Mouse (Mus musculus) kidney, postnatal 0 days (tissue): ENCODE data around the gene Gm3239. TPM values are rescaled to one million over a fixed set of nuclear protein-coding genes. Genes with fewer than 3 reads are reported as not detected.
"Not testable (repeated sequence)": the region's sequence is repeated elsewhere in the genome, so short reads cannot be mapped to it uniquely, and the experiment has no call there.

ENCODE experiments used
- ATAC-seq: fragments of 200-750 bp; cut with Nextera tagmentation; replicated peaks from 2 replicates; pipeline ENCODE4 v1.8.0; 2017; ENCODE audit warnings: low read depth, moderate number of reproducible peaks, moderate TSS enrichment, moderate library complexity; ENCODE audit not compliant: low FRiP score
- DNase-seq: peaks from one replicate; pipeline ENCODE4 v3.0.0-alpha.2; 2016; ENCODE audit warnings: low spot score
- H3K27ac ChIP-seq: fragments of 300-500 bp; sonication (generic); 2 replicates; pipeline ENCODE4 v1.5.1; 2014; ENCODE audit warnings: mild to moderate bottlenecking
- H3K27me3 ChIP-seq: fragments of 300-500 bp; sonication (generic); 2 replicates; pipeline ENCODE4 v1.6.1; 2014; ENCODE audit warnings: low read length, mixed read lengths; ENCODE audit not compliant: insufficient read depth
- H3K36me3 ChIP-seq: fragments of 300-500 bp; sonication (generic); 2 replicates; pipeline ENCODE4 v1.6.1; 2014; ENCODE audit warnings: low read length, mixed read lengths; ENCODE audit not compliant: insufficient read depth
- H3K4me1 ChIP-seq: fragments of 300-500 bp; sonication (generic); replicated peaks from 2 replicates; pipeline ENCODE4 v1.6.1; 2014; ENCODE audit warnings: antibody characterized with exemption, low read length, mixed read lengths; ENCODE audit not compliant: insufficient read depth
- H3K4me2 ChIP-seq: fragments of 300-500 bp; sonication (generic); 2 replicates; pipeline ENCODE4 v1.6.1; 2014; ENCODE audit warnings: mild to moderate bottlenecking, low read length, moderate library complexity, mixed read lengths
- H3K4me3 ChIP-seq: fragments of 300-500 bp; sonication (generic); replicated peaks from 2 replicates; pipeline ENCODE4 v1.5.1; 2014; ENCODE audit warnings: low read depth, low read length
- H3K9ac ChIP-seq: fragments of 300-500 bp; sonication (generic); 2 replicates; pipeline ENCODE4 v1.6.1; 2014; ENCODE audit warnings: low read depth, low read length
- H3K9me3 ChIP-seq: fragments of 300-500 bp; sonication (generic); replicated peaks from 2 replicates; pipeline ENCODE4 v1.6.1; 2016; ENCODE audit warnings: low read length, inconsistent platforms, mixed read lengths
- CTCF ChIP-seq: IDR thresholded peaks from 2 replicates; pipeline ENCODE4 v1.5.1; 2016; ENCODE audit warnings: antibody characterized with exemption, low read depth, mild to moderate bottlenecking, moderate library complexity
- whole genome bisulfite sequencing: fragments of 180-500 bp; shearing (Covaris S2); extraction: QIAGEN DNeasy Blood & Tissue Kit; methylation state at CpG from one replicate; pipeline ENCODE4 v1.1.7; 2014; 5-methylcytosine and 5-hydroxymethylcytosine counted together
- polyA plus RNA-seq: library from polyadenylated mRNA; unstranded; fragments of >200 nt; fragmentation: Nextera tagmentation; extraction: Ambion mirVana; gene quantifications from 2 replicates; pipeline ENCODE4 v1.2.1, GENCODE M21; 2015

The Gm3239 gene
- not detected in 2 replicates for polyA plus RNA-seq

- H3K36me3 ChIP-seq, ATAC-seq, H3K4me1 ChIP-seq, H3K4me2 ChIP-seq, DNase-seq, H3K9me3 ChIP-seq, H3K27me3 ChIP-seq, H3K4me3 ChIP-seq, H3K9ac ChIP-seq, H3K27ac ChIP-seq: not testable (repeated sequence)
- no CpG with 5 or more reads among the region's 2 CpGs for WGBS
Measured at GRCm38 (mm10) chr14:4663892-4664291, at the start of gene Gm3239. Gm3239 (plus strand) TSS chr14:4664192.

DNA sequence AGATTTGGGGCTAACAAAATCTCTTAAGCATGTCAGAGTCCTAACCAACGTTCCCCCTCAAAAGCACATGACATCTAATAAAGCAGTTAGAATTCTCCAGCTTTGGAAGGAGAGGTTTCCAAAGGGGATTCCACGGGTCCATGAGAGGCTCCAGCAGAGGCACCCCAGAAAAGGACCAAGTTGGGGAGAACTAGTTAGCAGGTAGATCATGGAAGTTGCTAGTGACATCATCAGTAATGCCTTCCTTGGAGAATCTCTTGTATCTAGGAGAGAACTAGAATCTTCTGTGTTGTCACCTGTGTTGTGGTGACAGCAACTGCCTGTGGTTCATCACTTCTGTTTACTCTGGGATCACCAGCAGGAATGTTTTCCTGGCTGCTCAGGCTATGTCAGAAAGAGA, 31.9 kb upstream of the Gm3239 start, which contains the start of gene Gm8159:
TSS of gene Gm8159 (plus strand) at position 301 of the 400 bp plus-strand sequence.
- H3K9ac ChIP-seq, H3K4me2 ChIP-seq, H3K36me3 ChIP-seq, H3K4me1 ChIP-seq, ATAC-seq, H3K27ac ChIP-seq, DNase-seq, H3K4me3 ChIP-seq, H3K27me3 ChIP-seq, H3K9me3 ChIP-seq: not testable (repeated sequence)
- no CpG with 5 or more reads among the region's 2 CpGs for WGBS

- H3K9me3 ChIP-seq, H3K4me1 ChIP-seq, H3K27ac ChIP-seq, H3K9ac ChIP-seq, H3K36me3 ChIP-seq, H3K4me3 ChIP-seq, ATAC-seq, DNase-seq, H3K27me3 ChIP-seq: not testable (repeated sequence)
- peak overlapping the region; percentile 31; the same call in 1 of the 2 replicates for H3K4me2 ChIP-seq
- 1% methylated on average over 17 of the region's 18 CpGs for WGBS
Measured at GRCm38 (mm10) chr14:4649309-4649708, 14.7 kb upstream of the Gm3239 start.

DNA sequence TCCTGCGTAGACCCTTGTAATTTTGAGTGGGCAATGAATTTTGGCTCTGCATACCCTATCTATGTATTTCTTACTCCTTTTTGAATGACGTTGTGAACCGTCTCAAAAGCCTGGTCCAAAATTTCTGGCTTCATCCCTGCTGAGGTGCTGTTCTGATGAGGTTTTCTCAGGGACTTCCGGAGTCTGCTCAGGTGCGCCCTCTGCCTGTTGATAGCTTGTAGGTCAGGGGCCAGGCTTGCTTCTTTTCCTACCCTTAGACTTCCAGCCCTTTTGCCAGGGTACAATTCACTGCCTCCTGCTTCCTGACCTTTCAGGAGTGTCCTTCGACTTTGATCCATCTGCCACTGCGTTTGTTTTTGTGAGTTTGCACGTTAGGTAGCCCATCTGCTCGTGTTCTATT, 13.7 kb upstream of the Gm3239 start:
- WGBS: 0% methylated on average over 3 of the region's 9 CpGs

GRCm38 (mm10) chr14:4708938-4709337, 44.9 kb downstream of the Gm3239 start, which contains the start of gene Gm7876:
Gm7876 (plus strand) TSS chr14:4709238.
- H3K27ac ChIP-seq, DNase-seq, H3K9me3 ChIP-seq, H3K9ac ChIP-seq, ATAC-seq, H3K4me2 ChIP-seq, H3K4me1 ChIP-seq, H3K36me3 ChIP-seq, H3K27me3 ChIP-seq, H3K4me3 ChIP-seq: not testable (repeated sequence)
- WGBS: 57% methylated on average over 1 of the region's 2 CpGs

More for the DNA sequence above, 13.7 kb upstream of the Gm3239 start:
- DNase-seq, H3K4me1 ChIP-seq, H3K4me2 ChIP-seq, H3K9ac ChIP-seq, H3K36me3 ChIP-seq, H3K4me3 ChIP-seq, H3K27me3 ChIP-seq, H3K27ac ChIP-seq, ATAC-seq, H3K9me3 ChIP-seq: not testable (repeated sequence)
- TF ChIP-seq CTCF: peak; percentile 48

Other genes with a start within 250 kb of the Gm3239 start
- 0.05 and 0.17 TPM in 2 replicates for gene Gm3164, start 248.7 kb upstream of the Gm3239 start, polyA plus RNA-seq
- not detected in 2 replicates for gene Gm3173, start 233.2 kb upstream of the Gm3239 start, polyA plus RNA-seq
- not detected in 2 replicates for gene Gm3182, start 182.4 kb upstream of the Gm3239 start, polyA plus RNA-seq
- gene Gm3047, start 108.8 kb upstream of the Gm3239 start, polyA plus RNA-seq: not detected in 2 replicates
- not detected in 2 replicates for gene Gm8159, start 31.8 kb upstream of the Gm3239 start, polyA plus RNA-seq
- not detected in 2 replicates for gene Gm7876, start 45.0 kb downstream of the Gm3239 start, polyA plus RNA-seq
- 0.13 and 0.16 TPM in 2 replicates for gene Gm3252, start 62.6 kb downstream of the Gm3239 start, polyA plus RNA-seq
- not detected in 2 replicates for gene Gm9602, start 112.1 kb downstream of the Gm3239 start, polyA plus RNA-seq
- gene Gm3269, start 173.9 kb downstream of the Gm3239 start, polyA plus RNA-seq: not detected in 2 replicates
- gene Gm3264, start 191.4 kb downstream of the Gm3239 start, polyA plus RNA-seq: 0.17 TPM in 1 of 2 replicates, not detected in the other
- gene Gm3278, start 228.2 kb downstream of the Gm3239 start, polyA plus RNA-seq: not detected in 2 replicates